Mouse (Mus musculus) lung, postnatal 0 days (tissue): ENCODE data around the gene Pptc7.

Source experiments
- CTCF ChIP-seq: IDR thresholded peaks from 2 replicates; pipeline ENCODE4 v1.5.1; 2016; ENCODE audit warnings: antibody characterized with exemption, mild to moderate bottlenecking
- EP300 ChIP-seq: IDR thresholded peaks from 2 replicates; pipeline ENCODE4 v1.6.1; 2016; ENCODE audit warnings: antibody characterized with exemption, mild to moderate bottlenecking, control low read depth

DNA sequence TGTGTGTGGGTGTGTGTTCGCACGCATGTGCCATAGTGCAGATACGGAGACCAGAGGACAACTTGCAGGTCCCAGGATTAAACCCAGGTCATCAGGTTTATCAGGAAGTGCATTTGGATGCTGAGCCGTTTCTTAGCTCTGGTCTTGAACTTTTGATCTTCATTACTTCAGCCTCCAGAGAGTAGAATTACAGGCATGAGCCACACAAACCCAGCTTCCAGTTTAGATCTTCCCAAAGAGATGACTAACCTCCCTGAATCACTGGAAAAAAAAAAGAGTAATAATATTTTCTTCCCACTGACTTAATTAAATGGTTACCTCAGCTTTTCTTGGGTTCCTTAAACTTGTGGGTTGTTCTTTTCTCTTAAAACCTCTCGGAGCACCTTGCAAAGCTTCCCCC lies 11.3 kb upstream of the Pptc7 start:
- TF ChIP-seq EP300 (no peak), CTCF (no peak)
